Mouse (Mus musculus): ENCODE measurements around the gene Lrrc1. TPM values are rescaled to one million over a fixed set of nuclear protein-coding genes. Genes with fewer than 3 reads are reported as not detected.

Gene Lrrc1
- total and polyA plus RNA-seq, 3 experiments = 5.3 to 12.1 TPM; not detected in 1

- H3K27me3 ChIP-seq (ENCODE audit: control insufficient read depth in 1 of 2, insufficient read depth in 2 of 2, low read length in 2 of 2) = no peaks in the 10 kb centered on the region; a peak in 2 of 4 replicates
- TF ChIP-seq TCF12 (IDR thresholded peaks at IDR 0.05; ENCODE audit: low read depth, low read length) (peak; percentile 94), RAD21 (IDR thresholded peaks at IDR 0.05; ENCODE audit: low read depth, low read length) (peak; percentile 22), ELF1 (IDR thresholded peaks at IDR 0.05; ENCODE audit: low read depth, low read length) (0 out of 2 replicates have a peak, but pooled peaks have one; percentile 32), ZMIZ1 (IDR thresholded peaks at IDR 0.05; ENCODE audit: low read depth, low read length) (no peak), RCOR1 (IDR thresholded peaks at IDR 0.05; ENCODE audit: low read depth, low read length) (peak; percentile 80), TBP (IDR thresholded peaks at IDR 0.05; ENCODE audit: low read depth, low read length) (0 out of 2 replicates have a peak, but pooled peaks have one; percentile 37), GATA1 (IDR thresholded peaks at IDR 0.05; ENCODE audit: low read depth, low read length) (peak; percentile 94), USF2 (IDR thresholded peaks at IDR 0.05; ENCODE audit: borderline replicate concordance in 1 of 2, insufficient read depth in 1 of 2, low read depth in 1 of 2, low read length in 2 of 2) (no peak), MXI1 (IDR thresholded peaks at IDR 0.05; ENCODE audit: low read depth, low read length) (peak; percentile 12; the same call in 1 of the 2 replicates), TAL1 (IDR thresholded peaks at IDR 0.05; ENCODE audit: low read length) (peak; percentile 81), ZNF384 (IDR thresholded peaks at IDR 0.05; ENCODE audit: low read depth, low read length) (peak; percentile 88), KAT2A (conservative IDR thresholded peaks at IDR 0.05; ENCODE audit: low read depth, low read length) (no peak), EP300 (IDR thresholded peaks at IDR 0.05; ENCODE audit: low read depth in 1 of 2, low read length in 2 of 2) (peak; percentile 97), MYC (IDR thresholded peaks at IDR 0.05; ENCODE audit: low read depth, low read length) (peak; percentile 62), HCFC1 (IDR thresholded peaks at IDR 0.05; ENCODE audit: low read depth, low read length) (peak; percentile 49; the same call in 1 of the 2 replicates), BHLHE40 (IDR thresholded peaks at IDR 0.05; ENCODE audit: borderline replicate concordance, low read depth, low read length) (peak; percentile 66), MAZ (IDR thresholded peaks at IDR 0.05; ENCODE audit: low read depth, low read length) (peak; percentile 90), MAFK (IDR thresholded peaks at IDR 0.05; ENCODE audit: borderline replicate concordance, low read depth, low read length) (no peak; the same call in 1 of the 2 replicates), ZKSCAN1 (IDR thresholded peaks at IDR 0.05; ENCODE audit: low read depth, low read length) (peak; percentile 72; the same call in 1 of the 2 replicates), NRF1 (IDR thresholded peaks at IDR 0.05; ENCODE audit: insufficient read depth, low read depth, low read length, poor library complexity, severe bottlenecking) (no peak), ZC3H11A (IDR thresholded peaks at IDR 0.05; ENCODE audit: low read depth, low read length) (0 out of 2 replicates have a peak, but pooled peaks have one; percentile 22), MAX (IDR thresholded peaks at IDR 0.05; ENCODE audit: low read length) (no peak), NELFE (IDR thresholded peaks at IDR 0.05; ENCODE audit: low read depth, low read length) (no peak), GABPA (IDR thresholded peaks at IDR 0.05; ENCODE audit: low read depth, low read length) (no peak), POLR2A (IDR thresholded peaks at IDR 0.05; ENCODE audit: control insufficient read depth in 1 of 2, insufficient read depth in 1 of 2, low read depth in 1 of 2, low read length in 2 of 2, poor library complexity in 1 of 2) (no peak), UBTF (IDR thresholded peaks at IDR 0.05; ENCODE audit: borderline replicate concordance, insufficient read depth, low read depth, low read length) (no peak), JUND (IDR thresholded peaks at IDR 0.05; ENCODE audit: low read depth, low read length) (peak; percentile 73), SMC3 (IDR thresholded peaks at IDR 0.05; ENCODE audit: low read depth, low read length) (peak; percentile 47), ETS1 (IDR thresholded peaks at IDR 0.05; ENCODE audit: low read depth, low read length) (peak; percentile 90), CTCF (IDR thresholded peaks at IDR 0.05 in 2 of 3, conservative IDR thresholded peaks at IDR 0.05 in 1 of 3; ENCODE audit: control insufficient read depth in 1 of 3, insufficient read depth in 1 of 3, low read depth in 2 of 3, low read length in 3 of 3, poor library complexity in 1 of 3, severe bottlenecking in 1 of 3) (peak in 2 of 3 experiments; percentile 15 to 47; a peak in 4 of 6 replicates), CHD2 (IDR thresholded peaks at IDR 0.05; ENCODE audit: low read length) (peak; percentile 45; the same call in 1 of the 2 replicates), MYB (IDR thresholded peaks at IDR 0.05; ENCODE audit: low read depth, low read length) (no peak), SIN3A (IDR thresholded peaks at IDR 0.05; ENCODE audit: low read length) (peak; percentile 82)
- H3K4me3 ChIP-seq (ENCODE audit: control insufficient read depth in 1 of 2, insufficient read depth in 1 of 2, low read depth in 2 of 2, low read length in 2 of 2) = no peak overlapping the region
- no peaks in the 10 kb centered on the region for H3K9me3 ChIP-seq (replicated peaks; ENCODE audit: insufficient read depth, low read length)
- H3K79me2 ChIP-seq (ENCODE audit: control insufficient read depth, insufficient read depth, low read length, poor library complexity) = no peaks in the 10 kb centered on the region
- H3K9ac ChIP-seq (ENCODE audit: control insufficient read depth, low read depth, low read length, poor library complexity, severe bottlenecking) = no peak overlapping the region
- peaks cover 0 to 2% of the 10 kb centered on the region in 2 experiments; a peak in 1 of 4 replicates for H3K36me3 ChIP-seq (ENCODE audit: control insufficient read depth in 1 of 2, insufficient read depth in 2 of 2, low read length in 2 of 2)
- peaks cover 0 to 3% of the 10 kb centered on the region in 2 experiments; a peak in 2 of 4 replicates for H3K4me1 ChIP-seq (ENCODE audit: control insufficient read depth in 1 of 2, insufficient read depth in 2 of 2, low read length in 2 of 2)
- peak; percentile 95 for DNase-seq (ENCODE audit: low read depth, low spot score)
- H3K27ac ChIP-seq (ENCODE audit: control insufficient read depth, low read depth, low read length) = 0 out of 2 replicates have a peak overlapping the region, but pooled peaks have one; percentile 14
Observed at GRCm38 (mm10) chr9:77551036-77551512, 6.4 kb upstream of the Lrrc1 start.

Data from MEL (cell line).